Mouse (Mus musculus) MEL (cell line): ENCODE measurements around the gene Nfrkb. TPM values are rescaled to one million over a fixed set of nuclear protein-coding genes. Genes with fewer than 3 reads are reported as not detected.

Source experiments
- DNase-seq: peaks from one replicate; pipeline ENCODE4 v3.0.0; 2011; ENCODE audit warnings: low read depth, low spot score
- H3K27ac ChIP-seq: 2 replicates; pipeline ENCODE4 v1.5.1; 2012; ENCODE audit warnings: low read depth, mild to moderate bottlenecking, control low read depth, low read length, moderate library complexity; ENCODE audit not compliant: control insufficient read depth
- H3K27me3 ChIP-seq, 2 experiments: fragments of 150-350 bp in 1 of 2; sonication (generic) in 1 of 2; 2 replicates each; pipeline ENCODE4 v1.6.1; 2012; ENCODE audit warnings: low read length in 2 of 2, mild to moderate bottlenecking in 2 of 2, improper control_type of control experiment in 1 of 2, moderate library complexity in 1 of 2; ENCODE audit not compliant: insufficient read depth in 2 of 2, control insufficient read depth in 1 of 2
- H3K36me3 ChIP-seq, 2 experiments: 2 replicates each; pipeline ENCODE4 v1.6.1; 2012 to 2014; ENCODE audit warnings: low read length in 2 of 2, improper control_type of control experiment in 1 of 2, inconsistent platforms in 1 of 2, mild to moderate bottlenecking in 1 of 2; ENCODE audit not compliant: insufficient read depth in 2 of 2, control insufficient read depth in 1 of 2
- H3K4me1 ChIP-seq, 2 experiments: fragments of 150-350 bp in 1 of 2; sonication (generic) in 1 of 2; 2 replicates each; pipeline ENCODE4 v1.6.1; 2012; ENCODE audit warnings: low read length in 2 of 2, improper control_type of control experiment in 1 of 2, mild to moderate bottlenecking in 1 of 2; ENCODE audit not compliant: insufficient read depth in 2 of 2, control insufficient read depth in 1 of 2
- H3K4me3 ChIP-seq, 2 experiments: fragments of 150-350 bp in 1 of 2; sonication (generic) in 1 of 2; 2 replicates each; pipeline ENCODE4 v1.5.1; 2012; ENCODE audit warnings: low read depth in 2 of 2, low read length in 2 of 2, mild to moderate bottlenecking in 2 of 2, moderate library complexity in 2 of 2, control low read depth in 1 of 2, improper control_type of control experiment in 1 of 2; ENCODE audit not compliant: control insufficient read depth in 1 of 2, insufficient read depth in 1 of 2
- H3K79me2 ChIP-seq: 2 replicates; pipeline ENCODE4 v1.6.1; 2012; ENCODE audit warnings: mild to moderate bottlenecking, low read length, moderate library complexity; ENCODE audit not compliant: control insufficient read depth, poor library complexity, insufficient read depth
- H3K9ac ChIP-seq: 2 replicates; pipeline ENCODE4 v1.6.1; 2012; ENCODE audit warnings: low read depth, mild to moderate bottlenecking, control low read depth, low read length, moderate library complexity; ENCODE audit not compliant: control insufficient read depth, poor library complexity, severe bottlenecking
- H3K9me3 ChIP-seq: fragments of 150-350 bp; sonication (generic); replicated peaks from 2 replicates; pipeline ENCODE4 v1.6.1; 2012; ENCODE audit warnings: mild to moderate bottlenecking, low read length, improper control_type of control experiment, moderate library complexity; ENCODE audit not compliant: insufficient read depth
- BHLHE40 ChIP-seq: IDR thresholded peaks from 2 replicates; pipeline ENCODE4 v1.6.1; 2012; ENCODE audit warnings: low read depth, mild to moderate bottlenecking, inconsistent platforms, low read length, improper control_type of control experiment, borderline replicate concordance
- CHD1 ChIP-seq: IDR thresholded peaks from 2 replicates; pipeline ENCODE4 v1.6.1; 2012; ENCODE audit warnings: low read depth, mild to moderate bottlenecking, inconsistent platforms, low read length, improper control_type of control experiment
- CHD2 ChIP-seq: IDR thresholded peaks from 2 replicates; pipeline ENCODE4 v1.6.1; 2011; ENCODE audit warnings: low read length, improper control_type of control experiment
- CTCF ChIP-seq, 3 experiments: IDR thresholded peaks in 2 of 3; conservative IDR thresholded peaks in 1 of 3; 2 replicates each; pipeline ENCODE4 v1.5.1; 2011 to 2012; ENCODE audit warnings: low read length in 3 of 3, low read depth in 2 of 3, mild to moderate bottlenecking in 2 of 3, improper control_type of control experiment in 1 of 3, inconsistent platforms in 1 of 3, mixed read lengths in 1 of 3, moderate library complexity in 1 of 3; ENCODE audit not compliant: control insufficient read depth in 1 of 3, insufficient read depth in 1 of 3, poor library complexity in 1 of 3, severe bottlenecking in 1 of 3
- E2F4 ChIP-seq: IDR thresholded peaks from 2 replicates; pipeline ENCODE4 v1.6.1; 2011; ENCODE audit warnings: low read depth, low read length, improper control_type of control experiment, borderline replicate concordance
- ELF1 ChIP-seq: IDR thresholded peaks from 2 replicates; pipeline ENCODE4 v1.6.1; 2014; ENCODE audit warnings: low read depth, mild to moderate bottlenecking, inconsistent platforms, low read length, improper control_type of control experiment, moderate library complexity
- EP300 ChIP-seq, 2 experiments: IDR thresholded peaks; 2 replicates each; pipeline ENCODE4 v1.6.1; 2011; ENCODE audit warnings: improper control_type of control experiment in 2 of 2, low read length in 2 of 2, low read depth in 1 of 2, mild to moderate bottlenecking in 1 of 2
- HCFC1 ChIP-seq: IDR thresholded peaks from 2 replicates; pipeline ENCODE4 v1.6.1; 2012; ENCODE audit warnings: low read depth, mild to moderate bottlenecking, inconsistent platforms, low read length, improper control_type of control experiment, moderate library complexity
- JUND ChIP-seq: IDR thresholded peaks from 2 replicates; pipeline ENCODE4 v1.6.1; 2011; ENCODE audit warnings: low read depth, mild to moderate bottlenecking, improper control_type of control experiment, low read length
- MAZ ChIP-seq: IDR thresholded peaks from 2 replicates; pipeline ENCODE4 v1.6.1; 2012; ENCODE audit warnings: low read depth, mild to moderate bottlenecking, inconsistent platforms, low read length, improper control_type of control experiment
- MEF2A ChIP-seq: IDR thresholded peaks from 2 replicates; pipeline ENCODE4 v1.6.1; 2014; ENCODE audit warnings: low read depth, mild to moderate bottlenecking, inconsistent platforms, low read length, improper control_type of control experiment; ENCODE audit not compliant: poor library complexity, insufficient replicate concordance, severe bottlenecking; ENCODE audit errors: extremely low read depth
- MXI1 ChIP-seq: IDR thresholded peaks from 2 replicates; pipeline ENCODE4 v1.6.1; 2011; ENCODE audit warnings: mild to moderate bottlenecking, low read depth, low read length, improper control_type of control experiment
- NELFE ChIP-seq: IDR thresholded peaks from 2 replicates; pipeline ENCODE4 v1.6.1; 2011; ENCODE audit warnings: low read depth, low read length, improper control_type of control experiment
- NRF1 ChIP-seq: IDR thresholded peaks from 2 replicates; pipeline ENCODE4 v1.6.1; 2014; ENCODE audit warnings: low read depth, mild to moderate bottlenecking, inconsistent platforms, low read length, improper control_type of control experiment, moderate library complexity; ENCODE audit not compliant: poor library complexity, insufficient read depth, severe bottlenecking
- POLR2AphosphoS5 ChIP-seq: IDR thresholded peaks from 2 replicates; pipeline ENCODE4 v1.6.1; 2012; ENCODE audit warnings: low read depth, borderline replicate concordance, mild to moderate bottlenecking, inconsistent platforms, low read length, moderate library complexity, mixed read lengths
- RAD21 ChIP-seq: IDR thresholded peaks from 2 replicates; pipeline ENCODE4 v1.6.1; 2011; ENCODE audit warnings: mild to moderate bottlenecking, low read depth, low read length, improper control_type of control experiment
- SMC3 ChIP-seq: IDR thresholded peaks from 2 replicates; pipeline ENCODE4 v1.6.1; 2011; ENCODE audit warnings: low read depth, low read length, improper control_type of control experiment
- TAL1 ChIP-seq: IDR thresholded peaks from 2 replicates; pipeline ENCODE4 v1.6.1; 2012; ENCODE audit warnings: mild to moderate bottlenecking, inconsistent platforms, low read length, moderate library complexity, mixed read lengths
- TCF12 ChIP-seq: IDR thresholded peaks from 2 replicates; pipeline ENCODE4 v1.6.1; 2014; ENCODE audit warnings: low read depth, mild to moderate bottlenecking, inconsistent platforms, low read length, improper control_type of control experiment, moderate library complexity
- UBTF ChIP-seq: IDR thresholded peaks from 2 replicates; pipeline ENCODE4 v1.6.1; 2012; ENCODE audit warnings: low read depth, mild to moderate bottlenecking, inconsistent platforms, low read length, improper control_type of control experiment, moderate library complexity, borderline replicate concordance; ENCODE audit not compliant: insufficient read depth
- ZC3H11A ChIP-seq: IDR thresholded peaks from 2 replicates; pipeline ENCODE4 v1.6.1; 2012; ENCODE audit warnings: low read depth, mild to moderate bottlenecking, inconsistent platforms, low read length, improper control_type of control experiment
- ZKSCAN1 ChIP-seq: IDR thresholded peaks from 2 replicates; pipeline ENCODE4 v1.6.1; 2012; ENCODE audit warnings: low read depth, mild to moderate bottlenecking, inconsistent platforms, low read length, improper control_type of control experiment, moderate library complexity
- polyA plus RNA-seq, 2 experiments: library from polyadenylated mRNA; stranded (reverse) in 1 of 2; unstranded in 1 of 2; fragments of >175 nt in 1 of 2; fragments of >200 nt in 1 of 2; gene quantifications; 2 replicates each; pipeline versions ENCODE4 v1.2.1 to v1.2.4; 2012; ENCODE audit warnings: low replicate concordance in 2 of 2, low read depth in 1 of 2; ENCODE audit not compliant: insufficient read length in 2 of 2, insufficient read depth in 1 of 2, missing spikeins in 1 of 2
- total RNA-seq: library from RNA; depleted of rRNA; stranded (reverse); fragments of 300-350 nt; gene quantifications from 2 replicates; pipeline ENCODE4 v1.2.3, GENCODE M21; 2012

The Nfrkb gene
- total and polyA plus RNA-seq, 3 experiments: 20.3 to 54.1 (median 33.8) TPM

DNA sequence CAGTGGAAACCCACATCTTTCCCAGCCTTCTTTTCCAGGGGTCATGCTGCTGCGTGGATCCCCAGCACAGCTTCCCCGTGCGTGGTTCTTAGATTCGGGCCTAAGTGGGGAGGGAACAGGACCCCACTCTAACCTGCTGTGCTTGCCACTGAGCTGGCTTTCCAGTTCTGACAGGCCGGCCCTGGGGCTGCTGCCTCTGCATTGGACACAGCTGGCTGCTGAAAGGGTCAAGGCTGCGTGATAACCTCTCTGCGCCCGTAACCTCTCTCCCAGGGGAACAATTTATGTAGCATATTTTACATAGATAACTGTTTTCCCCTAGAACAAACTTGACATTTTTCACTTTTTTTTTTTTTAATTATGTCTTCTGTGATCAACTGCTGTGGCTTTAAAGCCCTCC is 20.9 kb upstream of the Nfrkb start:
- H3K36me3 ChIP-seq: no peaks in the 10 kb centered on the region; a peak in 1 of 4 replicates

DNA sequence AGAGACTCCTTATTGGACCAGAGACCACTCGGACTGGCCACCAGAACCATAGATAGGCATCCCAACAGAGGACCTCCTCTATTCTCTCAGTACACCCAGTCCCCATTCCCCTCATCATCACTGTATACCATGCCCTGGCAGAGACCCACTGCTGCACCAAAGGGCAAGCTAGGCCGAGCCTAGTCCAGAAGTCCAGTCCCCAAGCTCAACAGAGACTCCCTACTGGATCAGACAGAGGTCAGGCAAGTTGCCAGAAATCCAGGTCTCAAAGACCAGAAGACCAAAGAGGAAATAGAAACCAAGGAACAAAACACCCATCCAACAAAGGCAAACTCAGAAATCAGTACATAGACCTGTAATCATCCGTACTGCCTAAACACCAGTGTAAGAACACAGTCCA is 14.3 kb upstream of the Nfrkb start:
- no peak for TF ChIP-seq E2F4
- no peak for TF ChIP-seq UBTF
- no peak for TF ChIP-seq BHLHE40
- TF ChIP-seq CHD1: no peak
- TF ChIP-seq ZKSCAN1: no peak
- TF ChIP-seq EP300 (IDR thresholded peaks at IDR 0.05; ENCODE audit: low read depth in 1 of 2, low read length in 2 of 2): no peak
- no peak for TF ChIP-seq JUND
- TF ChIP-seq TCF12: no peak
- TF ChIP-seq MAZ: no peak
- no peak for TF ChIP-seq CTCF (IDR thresholded peaks at IDR 0.05 in 2 of 3, conservative IDR thresholded peaks at IDR 0.05 in 1 of 3; ENCODE audit: control insufficient read depth in 1 of 3, insufficient read depth in 1 of 3, low read depth in 2 of 3, low read length in 3 of 3, poor library complexity in 1 of 3, severe bottlenecking in 1 of 3)
- TF ChIP-seq, all 39 proteins: peak for 0
- Histone ChIP-seq H3K9me3 (0 out of 2 replicates have a peak, but pooled peaks cover 1% of the 10 kb centered on the region), H3K4me1 (no peaks in the 10 kb centered on the region), H3K4me3 (no peak overlapping the region), H3K27ac (no peak overlapping the region), H3K27me3 (no peaks in the 10 kb centered on the region), H3K79me2 (no peaks in the 10 kb centered on the region), H3K9ac (no peak overlapping the region), H3K36me3 (peaks cover 0 to 4% of the 10 kb centered on the region in 2 experiments; a peak in 1 of 4 replicates)
- DNase-seq: no peak

More for the DNA sequence above, 20.9 kb upstream of the Nfrkb start:
- Histone ChIP-seq H3K4me1 (no peaks in the 10 kb centered on the region), H3K4me3 (no peak overlapping the region), H3K9ac (no peak overlapping the region), H3K79me2 (no peaks in the 10 kb centered on the region), H3K9me3 (no peaks in the 10 kb centered on the region), H3K27me3 (no peaks in the 10 kb centered on the region), H3K27ac (no peak overlapping the region)
- TF ChIP-seq ELF1: no peak
- no peak for TF ChIP-seq NELFE
- no peak for TF ChIP-seq MEF2A
- TF ChIP-seq ZKSCAN1: no peak
- TF ChIP-seq ZC3H11A: no peak
- TF ChIP-seq NRF1: no peak
- TF ChIP-seq MXI1: no peak
- no peak for TF ChIP-seq SMC3
- TF ChIP-seq POLR2AphosphoS5: no peak
- no peak for TF ChIP-seq UBTF
- TF ChIP-seq HCFC1: no peak
- no peak for TF ChIP-seq CHD1
- no peak for TF ChIP-seq E2F4
- no peak for TF ChIP-seq TAL1
- no peak for TF ChIP-seq CHD2
- no peak for TF ChIP-seq RAD21
- DNase-seq: no peak
